Mouse (Mus musculus) brain, adult 10 weeks (tissue): ENCODE results near the gene Cdcp2. TPM values are rescaled to one million over a fixed set of nuclear protein-coding genes. Genes with fewer than 3 reads are reported as not detected.

Experiments used
- polyA plus RNA-seq: library from polyadenylated mRNA; stranded (reverse); fragments of 350-450 nt; fragmentation: Illumina TruSeq; extraction: RNeasy Lipid Tissue Mini Kit (QIAGEN cat#74804); gene quantifications from one replicate; pipeline ENCODE4 v1.2.3, GENCODE M21; 2015; ENCODE audit warnings: low read depth, low replicate concordance

Gene Cdcp2
- polyA plus RNA-seq: not detected

GRCm38 (mm10) chr4:107096841-107097373 is at the start of gene Cdcp2:
Cdcp2 (plus strand) TSS chr4:107096891.

DNA sequence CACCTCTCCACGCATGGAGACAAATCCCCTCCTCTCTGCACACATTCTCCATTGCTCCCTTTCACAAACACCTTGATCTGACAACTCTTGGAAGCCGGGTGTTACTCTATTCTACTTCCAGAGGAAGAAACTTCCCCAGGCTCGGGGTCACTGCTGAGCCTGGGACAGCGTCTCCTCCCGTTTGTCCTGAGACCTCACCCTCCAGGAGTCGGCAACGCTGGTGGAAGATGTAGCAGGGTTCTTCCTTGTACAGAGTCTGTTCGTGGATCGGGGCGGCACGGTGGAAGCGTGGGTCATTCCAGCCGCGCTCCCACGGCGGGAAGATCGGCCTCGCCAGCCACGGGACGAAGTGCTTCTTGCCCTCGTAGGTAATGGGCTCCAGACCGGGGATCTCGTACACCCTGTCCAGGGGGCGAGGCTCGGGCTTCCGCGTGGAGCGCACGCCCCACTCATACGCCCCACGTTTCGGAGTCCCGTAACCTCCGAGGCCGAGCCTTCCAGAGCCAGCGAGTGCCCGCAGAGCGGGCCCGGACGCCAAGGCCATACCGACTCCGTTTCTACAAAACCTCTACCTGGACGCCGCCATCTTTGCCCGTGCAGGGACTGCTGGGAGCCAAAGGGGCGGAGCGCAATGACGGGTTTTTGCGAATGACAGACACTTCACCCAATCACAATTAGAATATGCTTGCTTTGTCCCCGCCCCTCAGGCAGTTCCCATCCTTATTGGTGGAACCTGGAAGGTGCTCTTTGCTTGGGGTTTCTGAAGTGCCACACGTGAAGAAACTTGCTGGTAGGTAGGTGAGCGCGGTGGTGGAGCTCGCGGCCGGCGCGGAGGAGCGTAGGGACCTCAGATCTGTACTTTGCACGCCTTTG is 30.2 kb upstream of the Cdcp2 start, which contains the start of the genes Mrpl37 and Cyb5rl:
Gene Mrpl37 (minus strand): TSS at position 617 of the 873 bp plus-strand sequence.
Gene Cyb5rl (plus strand): TSS at position 737 of the 873 bp plus-strand sequence.

Other genes starting within 250 kb of the Cdcp2 start
- 92.6 TPM for gene Ssbp3, start 186.2 kb upstream of the Cdcp2 start, polyA plus RNA-seq
- 68.4 TPM for gene Mrpl37, start 30.0 kb upstream of the Cdcp2 start, polyA plus RNA-seq
- 6.5 TPM for gene Cyb5rl, start 29.9 kb upstream of the Cdcp2 start, polyA plus RNA-seq
- 349 TPM for gene Tmem59, start 81.5 kb downstream of the Cdcp2 start, polyA plus RNA-seq
- 17.0 TPM for gene Tceanc2, start 82.2 kb downstream of the Cdcp2 start, polyA plus RNA-seq
- gene Ldlrad1, start 112.3 kb downstream of the Cdcp2 start, polyA plus RNA-seq: not detected
- 28.3 TPM for gene Lrrc42, start 156.6 kb downstream of the Cdcp2 start, polyA plus RNA-seq
- gene Hspb11, start 156.7 kb downstream of the Cdcp2 start, polyA plus RNA-seq: 34.7 TPM
- not detected for gene Dio1, start 210.3 kb downstream of the Cdcp2 start, polyA plus RNA-seq
- gene Yipf1, start 217.5 kb downstream of the Cdcp2 start, polyA plus RNA-seq: 61.8 TPM